Mouse (Mus musculus) kidney, postnatal 0 days (tissue): Measurements from ENCODE around the gene Cdh24. TPM values are rescaled to one million over a fixed set of nuclear protein-coding genes. Genes with fewer than 3 reads are reported as not detected.

ENCODE experiments used
- ATAC-seq: fragments of 200-750 bp; cut with Nextera tagmentation; replicated peaks from 2 replicates; pipeline ENCODE4 v1.8.0; 2017; ENCODE audit warnings: low read depth, moderate number of reproducible peaks, moderate TSS enrichment, moderate library complexity; ENCODE audit not compliant: low FRiP score
- DNase-seq: peaks from one replicate; pipeline ENCODE4 v3.0.0-alpha.2; 2016; ENCODE audit warnings: low spot score
- H3K27ac ChIP-seq: fragments of 300-500 bp; sonication (generic); 2 replicates; pipeline ENCODE4 v1.5.1; 2014; ENCODE audit warnings: mild to moderate bottlenecking
- H3K27me3 ChIP-seq: fragments of 300-500 bp; sonication (generic); 2 replicates; pipeline ENCODE4 v1.6.1; 2014; ENCODE audit warnings: low read length, mixed read lengths; ENCODE audit not compliant: insufficient read depth
- H3K36me3 ChIP-seq: fragments of 300-500 bp; sonication (generic); 2 replicates; pipeline ENCODE4 v1.6.1; 2014; ENCODE audit warnings: low read length, mixed read lengths; ENCODE audit not compliant: insufficient read depth
- H3K4me1 ChIP-seq: fragments of 300-500 bp; sonication (generic); replicated peaks from 2 replicates; pipeline ENCODE4 v1.6.1; 2014; ENCODE audit warnings: antibody characterized with exemption, low read length, mixed read lengths; ENCODE audit not compliant: insufficient read depth
- H3K4me2 ChIP-seq: fragments of 300-500 bp; sonication (generic); 2 replicates; pipeline ENCODE4 v1.6.1; 2014; ENCODE audit warnings: mild to moderate bottlenecking, low read length, moderate library complexity, mixed read lengths
- H3K4me3 ChIP-seq: fragments of 300-500 bp; sonication (generic); replicated peaks from 2 replicates; pipeline ENCODE4 v1.5.1; 2014; ENCODE audit warnings: low read depth, low read length
- H3K9ac ChIP-seq: fragments of 300-500 bp; sonication (generic); 2 replicates; pipeline ENCODE4 v1.6.1; 2014; ENCODE audit warnings: low read depth, low read length
- H3K9me3 ChIP-seq: fragments of 300-500 bp; sonication (generic); replicated peaks from 2 replicates; pipeline ENCODE4 v1.6.1; 2016; ENCODE audit warnings: low read length, inconsistent platforms, mixed read lengths
- CTCF ChIP-seq: IDR thresholded peaks from 2 replicates; pipeline ENCODE4 v1.5.1; 2016; ENCODE audit warnings: antibody characterized with exemption, low read depth, mild to moderate bottlenecking, moderate library complexity
- WGBS: fragments of 180-500 bp; shearing (Covaris S2); extraction: QIAGEN DNeasy Blood & Tissue Kit; methylation state at CpG from one replicate; pipeline ENCODE4 v1.1.7; 2014; 5-methylcytosine and 5-hydroxymethylcytosine counted together
- polyA plus RNA-seq: library from polyadenylated mRNA; unstranded; fragments of >200 nt; fragmentation: Nextera tagmentation; extraction: Ambion mirVana; gene quantifications from 2 replicates; pipeline ENCODE4 v1.2.1, GENCODE M21; 2015

Cdh24 gene
- polyA plus RNA-seq, 1 experiment from 2014 or later: 1.4 TPM

- Histone ChIP-seq H3K9ac (no peak overlapping the region), H3K36me3 (peaks cover 36% of the 10 kb centered on the region), H3K4me3 (no peak overlapping the region), H3K27ac (no peak overlapping the region), H3K4me2 (no peak overlapping the region), H3K27me3 (no peaks in the 10 kb centered on the region), H3K9me3 (no peaks in the 10 kb centered on the region), H3K4me1 (no peaks in the 10 kb centered on the region)
- DNase-seq: no peak
- 64% methylated on average over 16 of the region's 16 CpGs for WGBS
- TF ChIP-seq CTCF: no peak
- no peak for ATAC-seq
These were observed 37.6 kb upstream of the Cdh24 start for GRCm38 (mm10) chr14:54678657-54679304.

GRCm38 (mm10) chr14:54676290-54676689 lies 35.1 kb upstream of the Cdh24 start:
- TF ChIP-seq CTCF: no peak
- no peaks in the 10 kb centered on the region for H3K27me3 ChIP-seq
- no peak overlapping the region for H3K9ac ChIP-seq
- ATAC-seq (no peak), DNase-seq (no peak)
- no peak overlapping the region for H3K4me3 ChIP-seq
- 89% methylated on average over 5 of the region's 5 CpGs for WGBS
- H3K27ac ChIP-seq: no peak overlapping the region
- H3K4me1 ChIP-seq: no peaks in the 10 kb centered on the region
- no peak overlapping the region for H3K4me2 ChIP-seq
- H3K36me3 ChIP-seq: peaks cover 37% of the 10 kb centered on the region
- no peaks in the 10 kb centered on the region for H3K9me3 ChIP-seq

GRCm38 (mm10) chr14:54674317-54674716 lies 33.2 kb upstream of the Cdh24 start:
- ATAC-seq (no peak), DNase-seq (no peak)
- Histone ChIP-seq H3K36me3 (peaks cover 36% of the 10 kb centered on the region), H3K27ac (no peak overlapping the region), H3K9ac (no peak overlapping the region), H3K4me2 (no peak overlapping the region), H3K9me3 (no peaks in the 10 kb centered on the region), H3K4me3 (no peak overlapping the region), H3K4me1 (no peaks in the 10 kb centered on the region), H3K27me3 (no peaks in the 10 kb centered on the region)
- TF ChIP-seq CTCF: no peak
- WGBS: 71% methylated on average over 2 of the region's 2 CpGs

GRCm38 (mm10) chr14:54669381-54669780 lies 28.2 kb upstream of the Cdh24 start:
- peak; percentile 33 for DNase-seq
- Histone ChIP-seq H3K4me2 (no peak overlapping the region), H3K4me1 (no peaks in the 10 kb centered on the region), H3K27me3 (no peaks in the 10 kb centered on the region), H3K36me3 (peaks cover 37% of the 10 kb centered on the region), H3K9me3 (no peaks in the 10 kb centered on the region), H3K27ac (no peak overlapping the region), H3K4me3 (no peak overlapping the region), H3K9ac (no peak overlapping the region)
- peak; percentile 78 for TF ChIP-seq CTCF
- WGBS: 84% methylated on average over 4 of the region's 4 CpGs
- ATAC-seq: no peak

GRCm38 (mm10) chr14:54664477-54665222 lies 23.5 kb upstream of the Cdh24 start:
- DNase-seq (no peak), ATAC-seq (no peak)
- Histone ChIP-seq H3K27ac (no peak overlapping the region), H3K4me2 (no peak overlapping the region), H3K4me1 (no peaks in the 10 kb centered on the region), H3K4me3 (no peak overlapping the region), H3K36me3 (peaks cover 76% of the 10 kb centered on the region), H3K27me3 (no peaks in the 10 kb centered on the region), H3K9ac (no peak overlapping the region), H3K9me3 (no peaks in the 10 kb centered on the region)
- 92% methylated on average over 10 of the region's 10 CpGs for WGBS
- TF ChIP-seq CTCF: no peak

- no peak overlapping the region for H3K27ac ChIP-seq
- no peak overlapping the region for H3K4me3 ChIP-seq
- ATAC-seq: no peak
- peaks cover 76% of the 10 kb centered on the region for H3K36me3 ChIP-seq
- H3K4me2 ChIP-seq: no peak overlapping the region
- H3K27me3 ChIP-seq: no peaks in the 10 kb centered on the region
- no peak for TF ChIP-seq CTCF
- no peaks in the 10 kb centered on the region for H3K4me1 ChIP-seq
- no peak for DNase-seq
- H3K9me3 ChIP-seq: no peaks in the 10 kb centered on the region
- 91% methylated on average over 2 of the region's 2 CpGs for WGBS
- no peak overlapping the region for H3K9ac ChIP-seq
These were observed 18.8 kb upstream of the Cdh24 start for GRCm38 (mm10) chr14:54660009-54660408.
